Mouse (Mus musculus): Measurements from ENCODE around the gene Gm20388. TPM values are rescaled to one million over a fixed set of nuclear protein-coding genes. Genes with fewer than 3 reads are reported as not detected.

Gm20388 gene
- polyA plus RNA-seq, 1 experiment from 2014 or later = not detected

GRCm38 (mm10) chr8:124231485-124232279, 4321.0 kb downstream of the Gm20388 start:
- H3K4me1 ChIP-seq (replicated peaks; ENCODE audit: control insufficient read depth, insufficient read depth, low read length) = peaks cover 24% of the 10 kb centered on the region
- H3K9me3 ChIP-seq (ENCODE audit: control insufficient read depth, low read length) = no peaks in the 10 kb centered on the region
- no peak for DNase-seq (ENCODE audit: low spot score)
- under 1% methylated on average over 82 of the region's 83 CpGs for WGBS
- H3K4me3 ChIP-seq (replicated peaks; ENCODE audit: low read length) = peak overlapping the region; percentile 97
- no peaks in the 10 kb centered on the region for H3K36me3 ChIP-seq (replicated peaks; ENCODE audit: control insufficient read depth, insufficient read depth)
- H3K4me2 ChIP-seq (replicated peaks) = peak overlapping the region; percentile 98
- ATAC-seq (ENCODE audit: low FRiP score) = peak; percentile 78
- no peaks in the 10 kb centered on the region for H3K27me3 ChIP-seq (ENCODE audit: control insufficient read depth, insufficient read depth, low read length)
- H3K27ac ChIP-seq = peak overlapping the region; percentile 75
- peak overlapping the region; percentile 94 for H3K9ac ChIP-seq

GRCm38 (mm10) chr8:124232280-124232600, 4321.6 kb downstream of the Gm20388 start:
- Histone ChIP-seq H3K27me3 (ENCODE audit: control insufficient read depth, insufficient read depth, low read length) (no peaks in the 10 kb centered on the region), H3K4me3 (replicated peaks; ENCODE audit: low read length) (peak overlapping the region; percentile 97), H3K4me1 (replicated peaks; ENCODE audit: control insufficient read depth, insufficient read depth, low read length) (peaks cover 24% of the 10 kb centered on the region), H3K9me3 (ENCODE audit: control insufficient read depth, low read length) (no peaks in the 10 kb centered on the region), H3K4me2 (replicated peaks) (peak overlapping the region; percentile 98), H3K9ac (peak overlapping the region; percentile 94), H3K36me3 (replicated peaks; ENCODE audit: control insufficient read depth, insufficient read depth) (no peaks in the 10 kb centered on the region), H3K27ac (no peak overlapping the region)
- ATAC-seq (ENCODE audit: low FRiP score) (no peak), DNase-seq (ENCODE audit: low spot score) (no peak)
- 3% methylated on average over 18 of the region's 18 CpGs for WGBS

GRCm38 (mm10) chr8:124234496-124234895, 4323.9 kb downstream of the Gm20388 start:
- Histone ChIP-seq H3K4me1 (replicated peaks; ENCODE audit: control insufficient read depth, insufficient read depth, low read length) (peaks cover 38% of the 10 kb centered on the region), H3K9me3 (ENCODE audit: control insufficient read depth, low read length) (no peaks in the 10 kb centered on the region), H3K4me2 (replicated peaks) (peak overlapping the region; percentile 98), H3K9ac (peak overlapping the region; percentile 94; the same call in 1 of the 2 replicates), H3K36me3 (replicated peaks; ENCODE audit: control insufficient read depth, insufficient read depth) (no peaks in the 10 kb centered on the region), H3K27ac (peak overlapping the region; percentile 63), H3K27me3 (ENCODE audit: control insufficient read depth, insufficient read depth, low read length) (no peaks in the 10 kb centered on the region), H3K4me3 (replicated peaks; ENCODE audit: low read length) (0 out of 2 replicates have a peak overlapping the region, but pooled peaks have one; percentile 11)
- WGBS = 38% methylated on average over 2 of the region's 2 CpGs
- DNase-seq (ENCODE audit: low spot score) (no peak), ATAC-seq (ENCODE audit: low FRiP score) (no peak)

GRCm38 (mm10) chr8:124235536-124235935, 4324.9 kb downstream of the Gm20388 start:
- DNase-seq (ENCODE audit: low spot score) (no peak), ATAC-seq (ENCODE audit: low FRiP score) (no peak)
- H3K4me3 ChIP-seq (replicated peaks; ENCODE audit: low read length) = no peak overlapping the region
- no peak overlapping the region for H3K4me2 ChIP-seq (replicated peaks)
- H3K4me1 ChIP-seq (replicated peaks; ENCODE audit: control insufficient read depth, insufficient read depth, low read length) = peaks cover 48% of the 10 kb centered on the region
- no peaks in the 10 kb centered on the region for H3K27me3 ChIP-seq (ENCODE audit: control insufficient read depth, insufficient read depth, low read length)
- no peak overlapping the region for H3K27ac ChIP-seq
- H3K9me3 ChIP-seq (ENCODE audit: control insufficient read depth, low read length) = no peaks in the 10 kb centered on the region
- no peak overlapping the region for H3K9ac ChIP-seq
- no peaks in the 10 kb centered on the region for H3K36me3 ChIP-seq (replicated peaks; ENCODE audit: control insufficient read depth, insufficient read depth)
- WGBS = 87% methylated on average over 4 of the region's 4 CpGs

GRCm38 (mm10) chr8:124239350-124239749, 4328.7 kb downstream of the Gm20388 start:
- Histone ChIP-seq H3K36me3 (replicated peaks; ENCODE audit: control insufficient read depth, insufficient read depth) (no peaks in the 10 kb centered on the region; the same call in 1 of the 2 replicates), H3K9me3 (ENCODE audit: control insufficient read depth, low read length) (0 out of 2 replicates have a peak, but pooled peaks cover 7% of the 10 kb centered on the region), H3K9ac (no peak overlapping the region), H3K4me2 (replicated peaks) (no peak overlapping the region), H3K27me3 (ENCODE audit: control insufficient read depth, insufficient read depth, low read length) (no peaks in the 10 kb centered on the region), H3K4me1 (replicated peaks; ENCODE audit: control insufficient read depth, insufficient read depth, low read length) (peaks cover 30% of the 10 kb centered on the region), H3K4me3 (replicated peaks; ENCODE audit: low read length) (no peak overlapping the region), H3K27ac (no peak overlapping the region)
- ATAC-seq (ENCODE audit: low FRiP score) (no peak), DNase-seq (ENCODE audit: low spot score) (no peak)
- WGBS = 89% methylated on average over 6 of the region's 6 CpGs

GRCm38 (mm10) chr8:124240932-124241331, 4330.3 kb downstream of the Gm20388 start:
- no peak overlapping the region for H3K4me2 ChIP-seq (replicated peaks)
- no peak overlapping the region for H3K4me3 ChIP-seq (replicated peaks; ENCODE audit: low read length)
- H3K27me3 ChIP-seq (ENCODE audit: control insufficient read depth, insufficient read depth, low read length) = no peaks in the 10 kb centered on the region
- ATAC-seq (ENCODE audit: low FRiP score) = no peak
- 0 out of 2 replicates have a peak overlapping the region, but pooled peaks have one; percentile 1 for H3K9ac ChIP-seq
- 0 out of 2 replicates have a peak, but pooled peaks cover 7% of the 10 kb centered on the region for H3K9me3 ChIP-seq (ENCODE audit: control insufficient read depth, low read length)
- peaks cover 24% of the 10 kb centered on the region for H3K4me1 ChIP-seq (replicated peaks; ENCODE audit: control insufficient read depth, insufficient read depth, low read length)
- H3K27ac ChIP-seq = peak overlapping the region; percentile 70
- no peak for DNase-seq (ENCODE audit: low spot score)
- H3K36me3 ChIP-seq (replicated peaks; ENCODE audit: control insufficient read depth, insufficient read depth) = no peaks in the 10 kb centered on the region; the same call in 1 of the 2 replicates
- WGBS = 70% methylated on average over 8 of the region's 8 CpGs

GRCm38 (mm10) chr8:124242208-124242607, 4331.6 kb downstream of the Gm20388 start:
- H3K4me1 ChIP-seq (replicated peaks; ENCODE audit: control insufficient read depth, insufficient read depth, low read length) = peaks cover 24% of the 10 kb centered on the region
- 0 out of 2 replicates have a peak, but pooled peaks cover 7% of the 10 kb centered on the region for H3K9me3 ChIP-seq (ENCODE audit: control insufficient read depth, low read length)
- no peaks in the 10 kb centered on the region; the same call in 1 of the 2 replicates for H3K36me3 ChIP-seq (replicated peaks; ENCODE audit: control insufficient read depth, insufficient read depth)
- H3K4me3 ChIP-seq (replicated peaks; ENCODE audit: low read length) = no peak overlapping the region
- H3K27ac ChIP-seq = no peak overlapping the region
- DNase-seq (ENCODE audit: low spot score) (no peak), ATAC-seq (ENCODE audit: low FRiP score) (no peak)
- no peak overlapping the region for H3K9ac ChIP-seq
- H3K4me2 ChIP-seq (replicated peaks) = no peak overlapping the region
- H3K27me3 ChIP-seq (ENCODE audit: control insufficient read depth, insufficient read depth, low read length) = no peaks in the 10 kb centered on the region
- 73% methylated on average over 6 of the region's 6 CpGs for WGBS

GRCm38 (mm10) chr8:124242913-124243312, 4332.3 kb downstream of the Gm20388 start:
- H3K36me3 ChIP-seq (replicated peaks; ENCODE audit: control insufficient read depth, insufficient read depth) = no peaks in the 10 kb centered on the region; the same call in 1 of the 2 replicates
- no peak overlapping the region for H3K9ac ChIP-seq
- 0 out of 2 replicates have a peak, but pooled peaks cover 7% of the 10 kb centered on the region for H3K9me3 ChIP-seq (ENCODE audit: control insufficient read depth, low read length)
- H3K4me2 ChIP-seq (replicated peaks) = no peak overlapping the region
- no peak overlapping the region for H3K27ac ChIP-seq
- no peaks in the 10 kb centered on the region for H3K27me3 ChIP-seq (ENCODE audit: control insufficient read depth, insufficient read depth, low read length)
- no peak for ATAC-seq (ENCODE audit: low FRiP score)
- WGBS = 97% methylated on average over 5 of the region's 5 CpGs
- H3K4me1 ChIP-seq (replicated peaks; ENCODE audit: control insufficient read depth, insufficient read depth, low read length) = peaks cover 24% of the 10 kb centered on the region
- no peak overlapping the region for H3K4me3 ChIP-seq (replicated peaks; ENCODE audit: low read length)
- DNase-seq (ENCODE audit: low spot score) = no peak

GRCm38 (mm10) chr8:124247581-124247980, 4336.9 kb downstream of the Gm20388 start:
- Histone ChIP-seq H3K4me2 (replicated peaks) (no peak overlapping the region), H3K4me1 (replicated peaks; ENCODE audit: control insufficient read depth, insufficient read depth, low read length) (peaks cover 16% of the 10 kb centered on the region), H3K27ac (no peak overlapping the region), H3K9ac (no peak overlapping the region), H3K4me3 (replicated peaks; ENCODE audit: low read length) (no peak overlapping the region), H3K27me3 (ENCODE audit: control insufficient read depth, insufficient read depth, low read length) (no peaks in the 10 kb centered on the region), H3K9me3 (ENCODE audit: control insufficient read depth, low read length) (0 out of 2 replicates have a peak, but pooled peaks cover 7% of the 10 kb centered on the region), H3K36me3 (replicated peaks; ENCODE audit: control insufficient read depth, insufficient read depth) (no peaks in the 10 kb centered on the region; the same call in 1 of the 2 replicates)
- 87% methylated on average over 6 of the region's 6 CpGs for WGBS
- ATAC-seq (ENCODE audit: low FRiP score) (no peak), DNase-seq (ENCODE audit: low spot score) (no peak)
